Mouse (Mus musculus) spleen, adult 18-20 months (tissue): Measurements from ENCODE around the gene Lhx5.

Experiments
- DNase-seq, 2 experiments: peaks; one replicate each; pipeline ENCODE4 v3.0.0; 2022; ENCODE audit warnings: mixed read lengths in 2 of 2

Lhx5 gene

DNA sequence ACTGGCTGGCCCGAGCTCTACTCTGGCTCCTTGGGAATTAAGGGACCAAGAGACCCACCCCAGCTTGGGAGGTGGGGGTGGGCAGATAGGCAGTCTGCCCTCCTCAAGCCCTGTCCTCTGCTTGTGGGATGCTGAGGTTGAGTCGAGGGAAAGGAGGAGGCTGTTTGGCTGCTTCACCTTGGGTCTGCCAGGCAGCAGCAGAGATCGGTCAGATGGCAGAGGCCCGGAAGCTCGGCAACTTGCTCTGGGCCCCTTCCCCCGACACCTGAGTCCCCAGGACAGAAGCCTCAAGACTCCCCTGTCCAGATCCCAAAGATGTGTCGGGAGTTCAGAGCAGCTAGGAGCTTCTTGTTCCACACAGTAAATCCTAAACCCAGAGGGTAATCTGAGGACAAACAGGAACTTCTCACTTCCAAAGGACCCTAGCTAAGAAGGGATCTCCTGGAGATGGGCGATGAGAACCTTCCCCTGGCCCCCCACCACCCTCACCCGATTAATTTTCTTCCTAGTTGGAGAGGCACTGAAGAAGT lies 1.1 kb downstream of the Lhx5 start:
- no peak for DNase-seq

DNA sequence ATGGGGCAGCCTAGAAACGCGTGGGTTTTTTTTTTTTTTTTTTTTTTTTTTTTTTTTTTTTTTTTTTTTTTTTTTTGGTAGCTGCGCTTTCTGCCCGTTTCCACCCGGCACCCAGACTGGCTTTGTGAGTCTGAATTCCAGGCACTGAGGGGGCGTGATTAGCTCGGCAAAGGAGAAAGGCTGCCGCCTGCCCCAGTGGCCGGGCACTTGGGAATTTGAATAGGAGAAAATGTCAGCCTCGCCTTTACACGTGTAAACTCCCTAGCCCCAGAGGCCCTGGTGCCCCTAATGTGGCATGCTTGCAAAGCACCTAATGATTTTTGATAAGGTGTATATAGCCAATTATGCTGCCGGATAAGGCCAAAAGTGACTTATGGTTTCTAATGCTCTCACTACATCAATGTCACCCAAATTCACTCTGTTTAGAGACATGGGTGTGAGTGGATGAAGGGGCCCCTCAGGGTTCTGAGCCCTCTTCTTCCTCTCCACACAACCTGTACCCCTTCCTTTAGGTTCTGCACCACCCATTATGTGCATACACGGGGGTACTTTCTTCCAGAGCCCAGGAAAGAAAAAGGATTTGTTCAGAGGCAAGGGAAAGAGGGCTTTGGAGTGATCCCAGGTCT lies 1.7 kb downstream of the Lhx5 start:
- no peak for DNase-seq

DNA sequence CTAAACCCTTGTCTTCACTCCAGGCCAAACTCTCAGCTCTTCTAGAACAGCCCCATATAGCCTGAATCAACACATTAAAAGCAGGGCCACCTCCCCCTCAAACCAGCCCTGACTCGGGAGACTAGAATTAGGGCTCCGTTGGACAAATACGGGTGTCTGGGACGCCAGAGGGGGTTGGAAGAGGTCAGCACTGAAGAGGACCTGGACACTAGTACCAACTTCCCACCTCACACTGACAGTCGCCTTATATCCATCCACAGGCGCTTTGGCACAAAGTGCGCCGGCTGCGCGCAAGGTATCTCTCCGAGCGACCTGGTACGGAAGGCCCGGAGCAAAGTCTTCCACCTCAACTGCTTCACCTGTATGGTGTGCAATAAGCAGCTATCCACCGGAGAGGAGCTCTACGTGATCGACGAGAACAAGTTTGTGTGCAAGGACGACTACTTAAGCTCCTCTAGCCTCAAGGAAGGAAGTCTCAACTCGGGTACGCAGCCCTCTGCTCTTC lies 2.8 kb downstream of the Lhx5 start:
- DNase-seq = no peak

DNA sequence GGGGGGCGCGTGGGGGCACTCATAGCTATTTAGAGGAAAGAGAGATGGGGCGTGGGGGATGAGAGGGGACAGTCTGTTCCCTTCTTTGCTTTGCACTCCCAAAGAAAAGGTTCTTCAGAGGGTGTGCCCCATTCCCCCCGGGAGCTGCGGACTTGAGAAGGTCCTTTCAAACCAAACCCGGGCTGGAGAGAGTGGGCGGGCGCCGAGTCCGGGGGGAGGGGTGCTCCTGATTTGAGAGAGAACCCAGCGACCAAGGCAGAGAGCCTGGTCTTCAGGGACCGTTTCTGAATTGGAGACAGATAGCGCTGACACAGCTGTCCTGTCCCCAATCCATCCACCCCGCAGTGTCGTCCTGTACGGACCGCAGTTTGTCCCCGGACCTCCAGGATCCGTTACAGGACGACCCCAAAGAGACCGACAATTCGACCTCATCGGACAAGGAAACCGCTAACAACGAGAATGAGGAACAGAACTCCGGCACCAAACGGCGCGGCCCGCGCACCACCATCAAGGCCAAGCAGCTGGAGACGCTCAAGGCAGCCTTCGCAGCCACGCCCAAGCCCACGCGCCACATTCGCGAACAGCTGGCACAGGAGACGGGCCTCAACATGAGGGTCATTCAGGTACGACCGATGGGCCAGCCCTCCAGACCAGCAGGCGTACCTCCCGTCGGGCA lies 3.6 kb downstream of the Lhx5 start:
- DNase-seq = no peak

DNA sequence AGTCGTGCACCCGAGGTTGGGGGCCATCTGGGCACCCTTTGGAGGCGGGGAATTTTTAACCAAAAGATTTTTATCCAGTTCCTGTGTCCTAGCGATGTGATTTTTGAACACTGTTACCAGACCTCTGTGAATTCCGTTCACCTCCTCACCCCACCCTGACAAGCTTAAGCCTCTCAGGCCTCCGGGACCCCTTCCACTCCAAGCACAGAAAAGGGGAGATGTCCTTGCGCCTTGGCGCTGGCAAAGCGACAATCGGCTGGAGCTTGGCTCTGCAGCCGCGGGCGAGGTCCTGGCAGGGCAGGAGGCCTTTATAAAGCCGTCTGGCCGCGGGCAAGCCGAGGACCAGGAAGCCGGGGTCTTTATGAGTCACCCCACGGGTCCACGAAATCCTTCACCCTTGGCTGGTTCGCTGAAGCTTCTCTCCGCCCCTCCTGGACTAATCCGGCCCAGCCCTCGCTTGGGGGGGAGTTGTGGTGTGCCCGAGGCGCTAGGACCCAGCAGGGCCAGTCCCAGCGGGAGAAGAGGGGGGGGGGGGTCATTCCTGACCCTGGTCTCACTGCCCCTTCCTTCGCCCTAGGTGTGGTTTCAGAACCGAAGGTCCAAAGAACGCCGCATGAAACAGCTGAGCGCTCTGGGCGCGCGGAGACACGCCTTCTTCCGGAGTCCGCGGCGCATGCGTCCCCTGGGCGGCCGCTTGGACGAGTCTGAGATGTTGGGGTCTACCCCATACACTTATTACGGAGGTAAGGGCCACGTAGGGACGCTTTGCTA lies 4.4 kb downstream of the Lhx5 start:
- DNase-seq = no peak

DNA sequence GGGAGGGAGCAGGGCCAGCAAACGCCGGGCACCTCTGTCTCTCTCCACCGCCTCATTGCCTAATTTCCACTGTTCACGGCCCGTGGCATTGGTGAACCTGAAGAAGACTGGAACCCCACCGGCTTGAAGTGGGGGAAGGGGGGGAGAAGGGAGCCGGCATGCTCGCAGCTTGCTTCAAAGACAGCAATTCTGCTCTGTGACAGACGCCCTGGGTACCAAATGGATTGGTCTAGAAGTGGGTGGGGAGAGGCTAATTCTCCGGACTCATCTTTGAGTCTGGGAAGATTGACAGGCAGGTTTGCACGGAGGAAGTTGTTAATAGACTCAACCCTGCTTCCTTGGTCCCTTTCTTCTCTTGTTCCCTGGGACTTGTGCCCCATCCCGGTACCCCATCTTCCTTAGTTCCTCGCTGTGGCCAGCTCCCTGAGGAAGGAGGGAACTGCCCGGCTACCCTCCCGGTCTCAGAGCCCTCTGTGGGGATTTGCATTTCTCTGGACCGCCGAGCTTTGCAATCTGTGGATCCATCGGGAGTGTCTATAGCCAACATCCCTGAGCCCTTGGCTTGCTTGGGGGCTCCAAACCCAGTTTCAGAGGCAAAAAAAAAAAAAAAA lies 5.5 kb downstream of the Lhx5 start:
- no peak for DNase-seq

DNA sequence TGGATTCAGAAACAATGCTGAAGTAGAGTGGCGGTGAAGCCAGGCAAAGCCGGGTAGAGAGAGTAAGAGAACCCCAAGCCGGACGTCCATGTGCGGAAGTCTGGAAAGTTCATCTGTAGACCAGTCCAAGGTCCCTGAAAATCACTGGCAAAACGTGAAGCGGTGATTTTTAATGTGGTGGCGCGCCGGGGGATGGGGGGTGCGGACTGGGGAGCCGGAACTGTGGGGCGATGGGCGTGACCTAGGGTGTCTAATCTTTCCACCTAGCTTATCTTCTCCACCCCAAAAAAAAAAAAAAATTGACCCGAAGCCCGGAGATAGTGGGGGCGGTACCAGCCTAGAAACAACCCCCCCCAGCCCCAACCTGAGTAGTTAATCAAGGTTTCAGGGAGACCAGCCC lies 6.0 kb downstream of the Lhx5 start:
- no peak for DNase-seq

DNA sequence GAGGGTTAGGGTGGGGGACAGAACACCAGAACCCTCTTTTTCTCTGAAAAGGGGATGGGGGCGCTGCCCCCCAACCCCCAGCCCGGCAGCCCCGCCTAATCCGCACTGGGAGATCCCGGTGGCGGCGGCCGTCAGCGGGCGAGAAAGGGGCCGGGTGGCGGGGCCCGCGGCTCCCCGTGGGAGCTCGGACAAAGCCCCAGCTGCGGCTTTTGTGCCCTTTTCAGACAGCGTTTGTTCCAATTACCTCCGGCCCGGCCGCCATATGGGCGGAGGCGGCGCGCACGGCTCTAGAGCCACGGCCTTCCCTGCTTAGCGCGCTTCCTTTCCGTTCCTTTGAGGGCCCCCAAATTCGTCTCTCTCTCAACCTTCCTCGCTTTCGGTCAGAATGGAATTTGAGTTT lies 6.5 kb downstream of the Lhx5 start:
- DNase-seq = no peak

DNA sequence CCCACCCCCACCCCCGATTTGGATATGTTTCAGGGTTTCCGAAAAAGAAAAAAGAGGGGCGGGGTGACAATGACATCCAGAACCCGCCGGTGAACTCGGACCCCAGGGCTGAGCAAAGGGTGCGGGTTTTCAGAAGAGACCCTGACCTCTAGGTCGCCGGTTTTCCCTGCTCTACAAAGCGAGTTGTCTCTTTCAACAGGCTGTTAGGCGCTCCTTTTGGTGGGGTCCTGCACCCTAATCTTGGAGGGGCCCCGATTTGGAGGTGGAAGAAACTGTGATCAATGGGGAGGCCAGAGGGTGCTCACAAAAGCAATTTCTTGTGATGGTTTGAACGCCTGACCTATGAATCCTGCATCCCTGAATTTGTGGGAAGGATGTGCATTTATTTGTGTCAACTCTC lies 7.0 kb downstream of the Lhx5 start:
- no peak for DNase-seq

DNA sequence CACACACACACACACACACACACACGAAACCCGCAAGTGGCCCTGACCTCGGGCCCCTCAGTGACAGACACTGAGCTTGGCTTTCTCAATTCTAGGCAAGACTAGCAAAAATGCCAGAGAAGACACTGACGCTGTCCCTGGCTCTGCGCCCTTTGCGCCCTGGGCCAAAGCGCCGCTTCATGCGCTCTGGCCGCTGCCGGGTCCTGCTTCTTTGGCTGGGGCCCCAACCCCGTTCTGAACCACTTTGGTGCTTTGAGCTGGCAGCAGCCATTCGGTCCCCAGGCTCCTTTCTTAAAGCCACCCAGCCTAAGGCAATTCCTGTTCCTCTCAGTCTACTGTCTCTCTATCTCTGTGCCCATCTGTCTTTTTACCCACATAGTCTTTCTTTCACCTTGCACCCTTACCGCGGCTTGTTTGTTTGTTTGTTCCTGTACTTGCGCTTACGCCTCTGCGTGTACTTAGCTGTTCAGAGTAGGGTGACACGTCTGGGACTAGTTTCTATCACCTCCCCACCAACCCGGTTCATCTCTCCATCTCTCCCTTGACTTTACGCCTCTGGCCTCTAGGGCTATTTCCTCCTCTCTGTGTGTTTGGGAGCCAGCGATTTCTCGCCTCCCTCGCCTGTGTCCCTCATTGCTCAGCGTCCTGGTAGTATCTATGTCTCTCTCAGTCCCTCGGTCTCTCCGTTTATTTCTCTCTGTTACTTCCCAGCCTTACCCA lies 7.7 kb downstream of the Lhx5 start:
- DNase-seq = no peak

DNA sequence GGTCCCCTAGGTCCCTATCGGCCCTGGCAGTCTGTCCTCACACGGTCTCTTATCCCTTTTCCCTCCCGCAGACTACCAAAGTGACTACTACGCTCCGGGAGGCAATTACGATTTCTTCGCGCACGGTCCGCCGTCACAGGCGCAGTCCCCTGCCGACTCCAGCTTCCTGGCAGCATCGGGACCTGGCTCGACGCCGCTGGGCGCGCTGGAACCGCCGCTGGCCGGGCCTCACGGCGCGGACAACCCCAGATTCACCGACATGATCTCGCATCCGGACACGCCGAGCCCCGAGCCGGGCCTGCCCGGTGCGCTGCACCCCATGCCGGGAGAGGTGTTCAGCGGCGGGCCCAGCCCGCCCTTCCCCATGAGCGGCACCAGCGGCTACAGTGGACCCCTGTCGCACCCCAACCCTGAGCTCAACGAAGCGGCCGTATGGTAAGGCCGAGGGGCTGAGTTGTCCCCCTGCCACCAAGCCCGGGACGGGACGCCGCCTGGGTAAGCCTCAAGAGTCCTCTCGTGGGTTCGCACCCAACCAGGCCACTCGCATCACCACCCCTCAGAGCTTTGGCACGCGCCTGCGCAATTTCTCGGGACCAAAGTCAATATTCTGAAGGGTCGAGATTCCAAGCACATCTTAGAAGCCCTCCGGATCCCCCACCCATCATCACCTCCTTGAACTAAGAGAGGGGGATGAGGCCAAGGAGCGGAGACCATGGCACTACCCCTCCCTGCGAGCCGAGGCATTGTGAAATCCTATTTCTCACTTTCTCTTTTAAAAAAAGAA lies 8.6 kb downstream of the Lhx5 start:
- no peak for DNase-seq

DNA sequence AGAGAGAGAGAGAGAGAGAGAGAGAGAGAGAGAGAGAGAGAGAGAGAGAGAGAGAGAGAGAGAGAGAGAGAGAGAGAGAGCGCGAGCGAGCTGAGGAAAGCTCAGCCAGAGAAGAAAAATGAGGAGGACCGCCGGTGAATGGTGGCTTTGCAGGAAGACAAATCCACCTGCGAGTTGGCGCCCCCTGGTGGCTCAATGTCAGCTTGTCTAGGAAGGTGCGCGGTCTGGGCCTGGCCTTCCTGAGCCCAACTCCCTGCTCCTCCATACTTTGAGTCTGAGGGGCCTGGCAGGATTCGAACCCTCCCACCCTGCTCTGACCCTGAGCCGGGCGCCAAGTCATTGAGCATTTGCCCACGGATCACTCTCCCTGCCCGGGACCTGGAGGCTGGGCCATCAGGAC lies 9.2 kb downstream of the Lhx5 start:
- DNase-seq = peak; percentile 49 to 86

DNA sequence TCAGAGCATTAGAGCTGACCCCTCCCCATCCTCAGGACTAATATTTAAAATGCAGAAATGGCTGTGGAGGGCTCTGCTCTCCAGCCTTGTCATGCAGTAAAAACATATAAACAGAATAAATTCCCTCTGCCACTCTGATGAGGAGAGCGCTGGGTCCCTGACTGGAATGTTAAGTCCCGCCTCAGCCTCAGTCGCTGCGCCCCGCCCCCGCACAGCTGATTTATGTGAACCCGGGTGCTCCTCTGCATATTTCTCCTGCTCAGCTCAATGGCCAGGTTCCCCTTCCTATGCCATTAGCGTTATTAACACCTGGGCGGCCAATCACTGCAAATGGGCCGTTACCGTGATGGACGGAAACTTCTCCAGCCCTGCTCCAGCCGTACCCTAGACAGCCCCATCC lies 15.8 kb downstream of the Lhx5 start:
- DNase-seq = no peak

DNA sequence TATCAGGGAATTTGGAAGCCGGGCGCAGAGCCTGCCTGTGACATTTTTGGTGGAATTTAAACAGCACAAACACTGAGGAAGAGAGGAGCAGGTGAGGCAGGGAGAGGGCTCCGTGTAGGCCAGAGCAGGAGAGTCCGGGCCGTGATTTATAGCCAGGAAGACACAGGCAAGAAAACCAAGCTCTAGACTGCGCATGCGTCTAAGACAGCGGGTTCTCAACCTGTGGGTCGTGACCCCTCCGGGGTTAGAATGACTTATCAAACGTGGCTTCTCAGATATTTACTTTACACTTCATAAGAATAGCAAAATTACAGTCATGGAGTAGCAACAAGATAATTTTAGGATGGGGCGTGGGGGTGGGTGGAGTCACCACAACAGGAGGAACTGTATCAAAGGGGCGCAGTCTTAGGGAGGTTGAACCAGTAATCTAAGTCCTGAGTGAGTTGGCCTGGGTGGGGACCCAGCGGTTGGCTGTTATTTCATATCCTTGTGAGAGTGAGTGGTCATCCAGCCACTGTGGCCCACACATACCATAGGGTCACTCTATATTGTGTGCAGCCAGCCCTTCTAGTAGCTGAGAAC lies 23.3 kb downstream of the Lhx5 start:
- no peak for DNase-seq

DNA sequence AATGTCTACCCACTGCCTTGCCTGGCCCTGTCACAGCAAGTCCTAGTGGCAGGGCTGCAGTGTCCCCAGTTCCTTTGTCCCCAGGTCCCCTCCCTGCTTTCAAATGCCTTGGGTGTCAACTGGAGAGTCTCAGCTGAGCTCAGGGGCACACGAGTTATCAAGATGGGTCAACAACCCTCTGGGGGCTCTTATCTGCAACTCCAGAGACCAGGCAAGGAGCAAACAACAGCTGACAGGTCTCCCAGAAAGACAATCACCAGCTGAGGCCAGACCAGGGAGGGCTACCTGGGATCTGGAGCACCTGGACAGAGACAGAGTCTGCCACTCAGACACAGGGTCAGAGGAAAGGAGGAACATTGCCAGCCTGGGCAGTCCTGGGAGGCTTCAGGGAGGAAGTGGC lies 24.8 kb downstream of the Lhx5 start:
- no peak for DNase-seq

DNA sequence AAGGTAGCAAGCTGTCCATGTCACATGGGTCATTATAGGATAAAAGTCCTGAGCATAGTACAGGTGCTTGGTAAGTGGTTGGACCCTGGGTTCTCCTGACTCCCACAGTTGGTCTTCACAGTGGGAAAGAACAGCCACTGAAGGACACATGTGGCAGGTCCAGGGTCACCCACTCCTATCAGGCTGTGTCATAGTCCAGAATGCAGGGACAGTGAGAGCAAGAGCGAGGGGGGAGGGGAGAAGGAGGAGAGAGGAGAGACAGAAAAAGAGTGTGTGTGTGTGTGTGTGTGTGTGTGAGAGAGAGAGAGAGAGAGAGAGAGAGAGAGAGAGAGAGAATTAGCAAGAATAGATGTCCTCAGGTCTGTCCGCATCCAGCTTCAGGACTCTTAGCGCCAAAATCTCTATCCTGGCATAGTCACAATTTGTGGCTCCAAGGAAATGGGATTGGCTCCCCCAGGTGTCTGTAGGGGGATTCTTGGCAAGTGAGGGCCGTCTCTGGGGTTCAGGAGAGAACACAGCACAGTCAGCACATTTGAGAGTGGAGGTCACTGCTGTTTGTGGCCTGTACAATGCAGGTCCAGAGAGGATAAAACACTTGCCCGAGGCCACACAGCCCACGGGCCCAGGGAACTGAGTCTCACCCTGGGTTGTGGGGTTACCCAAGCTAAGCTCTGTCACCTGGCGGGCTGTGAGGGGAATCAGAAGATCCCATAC lies 25.5 kb downstream of the Lhx5 start:
- DNase-seq = no peak

DNA sequence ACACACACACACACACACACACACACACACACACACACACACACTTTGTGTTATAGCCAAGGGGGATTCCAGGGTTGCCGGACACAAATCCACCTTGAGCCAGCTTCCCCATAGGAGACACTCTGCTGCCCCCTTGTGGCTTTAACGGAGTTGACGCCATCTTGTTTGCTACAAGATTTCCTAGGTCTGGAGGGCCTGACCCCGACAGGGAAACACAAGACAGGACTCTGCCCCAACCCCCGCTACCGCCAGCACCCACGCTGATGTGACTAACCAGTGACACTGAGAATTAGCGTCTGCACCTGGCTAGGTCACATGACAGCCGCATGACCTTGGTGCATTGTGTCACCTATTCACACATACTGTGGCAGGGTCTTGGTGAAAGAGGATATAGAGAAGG lies 26.1 kb downstream of the Lhx5 start:
- peak in 1 of 2 experiments; percentile 40 for DNase-seq

DNA sequence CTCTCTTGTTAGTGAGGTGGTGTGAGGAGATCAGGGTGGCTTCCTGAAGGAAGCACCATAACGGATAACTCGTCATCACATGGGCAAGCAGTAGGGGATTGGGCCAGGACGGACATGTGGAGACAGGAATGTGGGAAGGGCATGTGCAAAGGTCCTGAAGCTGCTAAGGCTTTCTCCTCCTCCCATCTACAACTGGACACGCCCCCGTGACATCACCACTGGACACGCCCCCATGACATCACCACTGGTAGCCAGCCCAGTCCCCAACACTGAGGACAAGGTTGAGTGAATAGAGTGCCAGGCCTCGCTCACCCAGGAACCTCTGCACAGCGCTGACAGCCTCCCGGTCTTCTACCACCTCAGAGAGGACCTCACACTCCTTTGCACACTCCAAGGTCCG lies 27.6 kb downstream of the Lhx5 start:
- no peak for DNase-seq

DNA sequence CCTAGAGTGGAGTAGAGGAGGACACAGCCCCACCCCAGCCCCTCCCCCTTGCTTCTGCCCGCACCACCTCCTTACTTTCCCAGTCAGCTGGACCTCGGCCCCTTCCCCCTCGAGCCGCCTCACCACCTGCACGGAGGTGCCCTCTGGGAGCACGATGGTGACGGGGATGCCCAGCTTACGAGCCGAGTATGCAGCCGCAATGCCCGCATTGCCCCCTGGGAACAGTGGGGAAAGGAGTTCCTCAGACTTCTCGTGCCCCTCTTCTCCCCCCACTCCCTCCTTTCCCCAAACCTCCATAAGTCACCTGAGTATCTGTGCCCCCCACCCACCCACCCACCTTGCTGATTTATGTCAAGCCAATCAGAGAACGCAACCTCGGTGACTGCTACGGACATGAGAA lies 30.4 kb downstream of the Lhx5 start:
- DNase-seq = no peak

DNA sequence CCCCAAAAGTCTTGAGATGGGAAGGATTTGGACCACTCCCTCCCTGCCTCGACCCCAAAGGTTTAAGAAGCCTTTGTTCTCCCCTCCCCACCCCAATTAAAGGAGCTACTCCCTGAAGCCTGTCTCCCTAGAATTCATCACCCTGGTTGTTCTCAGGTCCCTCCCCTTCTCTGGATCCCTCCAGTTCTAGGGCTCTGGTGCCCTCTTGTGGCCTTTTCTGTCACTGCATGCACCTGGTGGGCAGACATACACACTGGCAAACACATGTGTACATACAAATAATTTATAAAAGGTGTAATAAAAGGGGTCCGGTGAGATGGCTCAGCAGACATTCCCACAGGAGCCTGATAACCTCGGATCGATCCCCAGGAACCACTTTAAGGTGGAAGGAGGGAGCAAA lies 32.8 kb downstream of the Lhx5 start:
- DNase-seq = no peak

DNA sequence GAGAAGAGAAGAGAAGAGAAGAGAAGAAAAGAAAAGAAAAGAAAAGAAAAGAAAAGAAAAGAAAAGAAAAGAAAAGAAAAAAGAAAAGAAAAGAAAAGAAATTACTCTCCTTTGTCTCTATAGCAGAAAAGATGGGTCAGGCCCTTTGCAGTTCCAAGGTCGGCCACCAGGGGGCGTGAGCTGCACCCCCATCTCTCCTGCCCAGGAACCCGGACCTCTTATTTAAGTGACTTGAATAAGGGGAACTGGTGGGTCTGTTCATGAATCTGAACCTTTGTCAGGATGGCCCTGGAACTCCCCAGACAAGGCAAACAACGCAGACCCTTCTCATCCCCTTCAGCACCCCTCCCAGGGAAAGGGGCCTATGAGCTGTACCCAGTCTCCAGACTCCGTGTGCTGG lies 33.6 kb downstream of the Lhx5 start:
- peak in 1 of 2 experiments; percentile 48 for DNase-seq
